Mouse (Mus musculus) CD4-positive, CD25-positive, alpha-beta regulatory T cell, adult 4 months (primary cell): Measurements from ENCODE around the gene Ripor2. TPM values are rescaled to one million over a fixed set of nuclear protein-coding genes. Genes with fewer than 3 reads are reported as not detected.

Experiments used
- ATAC-seq: one replicate; pipeline ENCODE4 v1.8.0; 2017
- polyA plus RNA-seq, 2 experiments: library from polyadenylated mRNA; unstranded; fragments of 100-300 nt; shearing (Covaris generic); gene quantifications; one replicate each; pipeline ENCODE4 v1.2.1; 2017

Ripor2 gene
- polyA plus RNA-seq, 2 experiments from 2014 or later = 228 to 281 TPM

- no peak for ATAC-seq
Observed at GRCm38 (mm10) chr13:24584841-24585240, 2.9 kb downstream of the Ripor2 start.

- no peak for ATAC-seq
Observed at GRCm38 (mm10) chr13:24585369-24585768, 3.4 kb downstream of the Ripor2 start.

GRCm38 (mm10) chr13:24587192-24587895 lies 5.4 kb downstream of the Ripor2 start:
- peak; percentile 46 for ATAC-seq

GRCm38 (mm10) chr13:24588603-24589002 lies 6.6 kb downstream of the Ripor2 start:
- peak; percentile 69 for ATAC-seq

GRCm38 (mm10) chr13:24591737-24592136 lies 9.7 kb downstream of the Ripor2 start:
- ATAC-seq = no peak

- no peak for ATAC-seq
Observed at GRCm38 (mm10) chr13:24594303-24594702, 12.3 kb downstream of the Ripor2 start.

- ATAC-seq = peak; percentile 82
Observed at GRCm38 (mm10) chr13:24599631-24600041, 17.6 kb downstream of the Ripor2 start.

GRCm38 (mm10) chr13:24602978-24603377 lies 21.0 kb downstream of the Ripor2 start:
- ATAC-seq = no peak

- no peak for ATAC-seq
Observed at GRCm38 (mm10) chr13:24603591-24604009, 21.6 kb downstream of the Ripor2 start.

- no peak for ATAC-seq
Observed at GRCm38 (mm10) chr13:24604096-24604495, 22.1 kb downstream of the Ripor2 start.

- peak; percentile 84 for ATAC-seq
Observed at GRCm38 (mm10) chr13:24604761-24605591, 23.0 kb downstream of the Ripor2 start.

GRCm38 (mm10) chr13:24605755-24606154 lies 23.8 kb downstream of the Ripor2 start:
- no peak for ATAC-seq

- no peak for ATAC-seq
Observed at GRCm38 (mm10) chr13:24607961-24608360, 26.0 kb downstream of the Ripor2 start.

- ATAC-seq = no peak
Observed at GRCm38 (mm10) chr13:24608709-24609108, 26.7 kb downstream of the Ripor2 start.

- ATAC-seq = no peak
Observed at GRCm38 (mm10) chr13:24610883-24611282, 28.9 kb downstream of the Ripor2 start.

- ATAC-seq = no peak
Observed at GRCm38 (mm10) chr13:24613031-24613430, 31.0 kb downstream of the Ripor2 start.

- ATAC-seq = peak; percentile 82
Observed at GRCm38 (mm10) chr13:24613433-24613832, 31.4 kb downstream of the Ripor2 start.

GRCm38 (mm10) chr13:24613927-24614780 lies 32.2 kb downstream of the Ripor2 start:
- ATAC-seq = peak; percentile 9

- peak; percentile 14 for ATAC-seq
Observed at GRCm38 (mm10) chr13:24615921-24616565, 34.1 kb downstream of the Ripor2 start.

- no peak for ATAC-seq
Observed at GRCm38 (mm10) chr13:24616645-24617044, 34.7 kb downstream of the Ripor2 start.

GRCm38 (mm10) chr13:24617076-24617798 lies 35.2 kb downstream of the Ripor2 start:
- ATAC-seq = no peak

- ATAC-seq = peak; percentile 55
Observed at GRCm38 (mm10) chr13:24617799-24618130, 35.8 kb downstream of the Ripor2 start.
